Mouse (Mus musculus): ENCODE results near the gene Izumo4.

GRCm38 (mm10) chr10:80703643-80704042, 1.7 kb downstream of the Izumo4 start:
- TF ChIP-seq CTCF (conservative IDR thresholded peaks at IDR 0.05; ENCODE audit: insufficient read depth, insufficient read length, low read depth, low read length), result no peak
- no peak for TF ChIP-seq POLR2A (IDR thresholded peaks at IDR 0.05; ENCODE audit: low read depth, low read length)

Measured in kidney, adult 2 months (tissue).